Mouse (Mus musculus) small intestine, adult 2 months (tissue): ENCODE measurements at regions not wholly inside any gene's neighbourhood (a gene's known extent, or its start where the extent isn't known, plus 50 kb on each side); places are given as distances from the start of the nearest gene placed in this dataset.

Experiments
- H3K27ac ChIP-seq: fragments of 200-500 bp; 2 replicates; pipeline ENCODE4 v1.5.1; 2012; ENCODE audit warnings: low read depth, low read length, control low read depth, inconsistent platforms; ENCODE audit not compliant: insufficient read depth
- H3K27me3 ChIP-seq: fragments of 200-500 bp; 2 replicates; pipeline ENCODE4 v1.6.1; 2012; ENCODE audit warnings: mild to moderate bottlenecking, moderate library complexity, low read length, inconsistent platforms; ENCODE audit not compliant: control insufficient read depth, insufficient read depth
- H3K36me3 ChIP-seq: fragments of 200-500 bp; 2 replicates; pipeline ENCODE4 v1.6.1; 2012; ENCODE audit warnings: mild to moderate bottlenecking, low read length, control low read depth, inconsistent platforms; ENCODE audit not compliant: control insufficient read depth, insufficient read depth
- H3K4me1 ChIP-seq: fragments of 200-500 bp; 2 replicates; pipeline ENCODE4 v1.6.1; 2012; ENCODE audit warnings: low read length, inconsistent platforms, mixed read lengths; ENCODE audit not compliant: control insufficient read depth, insufficient read depth, insufficient read length
- H3K4me3 ChIP-seq: fragments of 200-500 bp; 2 replicates; pipeline ENCODE4 v1.5.1; 2012; ENCODE audit warnings: low read depth, mild to moderate bottlenecking, control low read depth, inconsistent platforms, low read length, moderate library complexity
- CTCF ChIP-seq: fragments of 200-500 bp; IDR thresholded peaks from 2 replicates; pipeline ENCODE4 v1.5.1; 2012; ENCODE audit warnings: low read depth, mild to moderate bottlenecking, control low read depth, inconsistent platforms, low read length, moderate library complexity, mixed read lengths; ENCODE audit not compliant: insufficient replicate concordance, insufficient read length; ENCODE audit errors: extremely low read depth
- POLR2A ChIP-seq: fragments of 200-500 bp; IDR thresholded peaks from 2 replicates; pipeline ENCODE4 v1.6.1; 2012; ENCODE audit warnings: low read depth, mild to moderate bottlenecking, control low read depth, inconsistent platforms, low read length, moderate library complexity
- WGBS: fragments of 180-500 bp; shearing (Covaris S2); methylation state at CpG from one replicate; pipeline ENCODE4 v1.1.7; 2018; 5-methylcytosine and 5-hydroxymethylcytosine counted together

- Histone ChIP-seq H3K4me1 (no peaks in the 10 kb centered on the region), H3K36me3 (no peaks in the 10 kb centered on the region), H3K4me3 (no peak overlapping the region), H3K27me3 (no peaks in the 10 kb centered on the region), H3K27ac (no peak overlapping the region)
- WGBS: 83% methylated on average over 4 of the region's 4 CpGs
- TF ChIP-seq POLR2A: no peak
- no peak for TF ChIP-seq CTCF
Observed at GRCm38 (mm10) chr2:178990959-178991358, 451.3 kb upstream of the Cdh4 start.

DNA sequence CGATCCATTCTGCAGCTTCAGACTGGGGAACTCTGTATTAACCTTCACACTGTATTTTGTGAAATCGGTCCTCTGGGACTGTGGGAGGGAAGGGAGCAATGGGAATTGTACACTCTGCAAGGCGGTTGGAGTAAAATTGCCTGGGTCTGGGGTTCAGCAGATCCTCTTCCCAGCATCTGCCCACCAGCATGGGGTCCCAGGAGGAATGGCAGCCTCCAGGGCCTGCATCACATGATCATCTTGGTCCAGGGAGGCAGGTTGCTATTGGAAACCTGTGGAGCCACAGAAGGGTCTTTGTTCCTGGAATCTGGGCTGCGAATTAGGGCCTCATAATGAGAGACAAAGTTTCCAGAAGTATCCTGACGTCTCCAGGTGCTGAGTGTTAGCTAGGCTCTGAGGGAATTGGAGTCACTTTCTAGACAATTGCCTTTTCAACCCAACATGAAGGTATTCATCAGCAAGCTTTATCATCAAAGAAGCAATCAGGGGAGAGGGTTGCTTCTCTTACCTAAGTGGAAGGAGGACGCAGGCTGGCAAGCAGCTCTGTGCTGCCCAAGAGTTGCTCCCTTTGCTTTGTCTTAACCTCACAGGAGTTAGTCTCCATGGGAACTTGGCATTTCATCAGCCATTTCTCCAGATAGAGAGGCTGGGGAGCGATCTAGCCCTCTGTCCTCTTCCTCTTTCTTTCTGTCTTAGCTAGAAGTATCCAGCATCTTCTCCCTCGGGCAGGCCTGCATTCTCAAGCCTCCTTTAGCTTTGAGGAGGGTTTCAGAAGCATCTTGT, 449.7 kb upstream of the Cdh4 start:
- Histone ChIP-seq H3K27ac (no peak overlapping the region), H3K4me3 (no peak overlapping the region), H3K36me3 (no peaks in the 10 kb centered on the region), H3K4me1 (no peaks in the 10 kb centered on the region), H3K27me3 (no peaks in the 10 kb centered on the region)
- TF ChIP-seq POLR2A (no peak), CTCF (no peak)
- 70% methylated on average over 8 of the region's 8 CpGs for WGBS

GRCm38 (mm10) chr2:178997921-178998320, 444.3 kb upstream of the Cdh4 start:
- no peaks in the 10 kb centered on the region for H3K36me3 ChIP-seq
- TF ChIP-seq POLR2A (no peak), CTCF (no peak)
- H3K27ac ChIP-seq: no peak overlapping the region
- no peaks in the 10 kb centered on the region for H3K4me1 ChIP-seq
- H3K27me3 ChIP-seq: no peaks in the 10 kb centered on the region
- WGBS: 51% methylated on average over 2 of the region's 2 CpGs
- no peak overlapping the region for H3K4me3 ChIP-seq

DNA sequence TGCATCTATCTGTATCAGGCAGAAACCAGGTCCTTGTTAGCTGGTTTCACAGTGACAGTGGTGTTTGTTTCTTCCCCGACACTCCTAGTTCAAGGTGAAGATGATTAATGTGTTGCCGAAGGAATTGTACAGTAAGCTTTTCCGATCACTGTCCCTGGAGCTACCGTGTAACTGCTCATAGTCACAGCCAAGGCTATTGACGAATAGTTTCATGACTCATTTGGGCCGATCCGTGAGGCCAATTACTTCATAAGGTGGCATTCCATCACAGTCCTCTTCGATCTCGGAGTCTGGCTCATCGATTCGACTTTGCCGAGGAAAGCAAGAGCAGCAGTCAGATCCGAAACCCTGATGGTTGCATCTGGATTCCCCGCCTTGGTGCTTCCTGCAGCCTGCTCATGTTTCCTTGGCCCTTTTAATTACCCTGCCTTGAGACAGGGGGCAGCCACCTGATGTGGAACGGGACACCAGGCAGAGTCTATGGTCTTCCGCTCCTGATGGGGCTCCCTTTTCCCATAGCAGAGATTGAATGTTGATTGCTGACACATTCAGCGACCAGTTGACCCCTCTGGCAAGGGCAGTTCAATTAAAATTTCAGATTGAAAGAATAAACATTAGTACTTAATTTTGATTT, 441.7 kb upstream of the Cdh4 start:
- Histone ChIP-seq H3K27ac (no peak overlapping the region), H3K4me1 (no peaks in the 10 kb centered on the region), H3K4me3 (no peak overlapping the region), H3K36me3 (no peaks in the 10 kb centered on the region), H3K27me3 (no peaks in the 10 kb centered on the region)
- WGBS: 83% methylated on average over 17 of the region's 17 CpGs
- TF ChIP-seq POLR2A (no peak), CTCF (no peak)

DNA sequence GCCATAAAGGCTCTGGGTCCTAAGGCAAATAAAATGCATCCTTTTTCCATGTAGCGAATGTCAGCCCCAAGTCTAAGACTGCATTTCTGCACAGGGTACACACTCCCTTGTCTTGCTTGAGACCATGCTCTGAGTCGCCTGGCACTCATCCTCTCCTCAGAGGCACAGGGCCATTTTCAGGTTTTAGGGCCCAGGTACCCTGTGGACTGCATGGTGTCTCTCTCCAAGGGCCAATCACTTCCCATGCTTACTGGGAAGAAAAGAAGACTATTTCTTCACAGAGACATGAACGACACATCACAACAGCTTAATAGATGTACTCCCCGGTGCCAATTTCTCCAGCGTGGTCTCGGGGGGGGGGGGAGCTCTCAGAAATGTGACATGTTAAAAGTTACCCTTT, 434.5 kb upstream of the Cdh4 start:
- Histone ChIP-seq H3K27ac (no peak overlapping the region), H3K4me1 (no peaks in the 10 kb centered on the region), H3K36me3 (no peaks in the 10 kb centered on the region), H3K27me3 (no peaks in the 10 kb centered on the region), H3K4me3 (no peak overlapping the region)
- WGBS: 83% methylated on average over 6 of the region's 6 CpGs
- no peak for TF ChIP-seq POLR2A
- no peak for TF ChIP-seq CTCF

DNA sequence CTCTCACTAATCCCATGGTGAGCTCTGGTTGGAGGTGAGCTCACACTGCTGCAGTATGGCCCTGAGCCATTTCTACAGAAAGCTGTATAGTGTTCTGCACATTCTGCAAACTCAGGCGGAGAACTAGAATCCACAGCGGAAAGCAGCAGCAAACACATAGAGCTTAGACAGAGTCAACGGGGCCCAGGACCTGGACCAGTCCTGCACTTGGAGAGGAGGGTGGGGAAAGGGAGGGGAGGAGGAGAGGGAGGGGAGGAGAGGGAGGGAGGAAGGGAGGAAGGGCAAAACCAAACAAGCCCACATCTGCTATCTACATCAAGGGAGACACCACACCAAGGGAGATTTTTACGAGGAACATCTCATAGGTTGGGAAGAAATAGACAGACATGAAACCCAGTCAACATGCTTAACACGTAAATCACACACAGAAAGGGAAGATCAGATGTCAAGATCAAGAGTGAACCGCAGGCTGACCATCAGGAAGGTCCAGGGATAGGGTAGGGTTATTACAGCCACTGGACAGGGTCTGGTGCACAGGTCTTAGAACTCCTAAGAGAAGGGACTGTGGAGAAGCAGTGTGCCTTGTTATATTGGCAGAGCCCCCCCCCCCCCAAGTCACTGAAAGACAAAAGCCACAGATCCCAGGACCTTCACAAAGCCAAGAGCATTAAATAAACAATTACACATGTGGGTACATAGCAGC, 428.2 kb upstream of the Cdh4 start:
- H3K4me1 ChIP-seq: no peaks in the 10 kb centered on the region
- 57% methylated on average over 6 of the region's 6 CpGs for WGBS
- no peaks in the 10 kb centered on the region for H3K27me3 ChIP-seq
- H3K4me3 ChIP-seq: no peak overlapping the region
- no peak overlapping the region for H3K27ac ChIP-seq
- TF ChIP-seq POLR2A (no peak), CTCF (no peak)
- H3K36me3 ChIP-seq: no peaks in the 10 kb centered on the region

DNA sequence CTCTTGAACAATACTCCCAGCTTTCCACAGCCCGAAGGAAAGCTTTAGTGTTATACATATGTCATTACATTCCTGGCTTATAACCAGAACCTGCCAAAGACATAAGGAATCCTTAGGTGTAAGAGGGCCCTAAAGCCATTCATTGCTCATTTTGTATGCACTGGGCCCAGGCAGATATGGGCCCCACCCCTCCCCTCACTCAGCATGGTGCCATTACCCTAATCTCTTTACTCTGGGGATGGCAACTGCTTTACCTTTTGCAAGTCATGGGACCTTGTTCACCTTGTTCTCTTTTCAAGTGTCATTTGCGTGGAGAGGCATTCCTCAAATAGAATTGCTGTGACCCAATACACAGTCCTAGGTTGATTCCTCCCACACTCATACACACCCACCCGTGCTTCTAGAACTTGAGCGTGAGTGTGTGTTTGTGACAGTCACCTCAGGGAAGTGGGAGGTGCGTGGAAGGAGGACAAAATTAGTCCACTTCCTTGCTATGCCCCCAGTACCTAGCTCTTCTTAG, 419.5 kb upstream of the Cdh4 start:
- no peaks in the 10 kb centered on the region for H3K36me3 ChIP-seq
- no peaks in the 10 kb centered on the region for H3K4me1 ChIP-seq
- H3K4me3 ChIP-seq: no peak overlapping the region
- H3K27me3 ChIP-seq: no peaks in the 10 kb centered on the region
- WGBS: 67% methylated on average over 5 of the region's 5 CpGs
- TF ChIP-seq POLR2A (no peak), CTCF (no peak)
- no peak overlapping the region for H3K27ac ChIP-seq
